Mouse (Mus musculus) spleen, embryonic (tissue): Measurements from ENCODE around the gene Emx1.

Experiments used
- CTCF ChIA-PET: fragments of 350-600 bp; sonication (Branson Sonifier 250); formaldehyde crosslinking; loops from one replicate; lab custom pipeline; 2022; lab: Charles Lee

Gene Emx1

DNA sequence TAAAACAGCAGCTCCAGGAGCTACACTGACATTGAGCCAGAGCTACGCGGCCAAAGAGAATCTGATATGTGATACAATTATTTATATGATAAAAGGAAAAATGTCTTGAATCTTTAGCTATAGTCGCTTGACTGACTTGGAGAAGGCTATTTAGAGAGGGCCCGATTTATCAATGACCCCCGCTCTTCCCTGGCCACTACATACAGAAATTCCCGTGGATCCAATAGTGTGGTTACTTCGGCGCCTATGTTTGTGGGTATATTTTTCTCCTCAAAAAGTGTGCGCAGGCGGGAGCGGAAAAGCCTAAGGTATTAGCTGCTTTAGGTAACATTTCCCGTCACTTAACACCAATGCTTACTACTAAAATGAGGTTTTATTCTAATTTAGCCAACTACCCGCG, 2.1 kb downstream of the Emx1 start:
- CTCF ChIA-PET = no interaction called here

DNA sequence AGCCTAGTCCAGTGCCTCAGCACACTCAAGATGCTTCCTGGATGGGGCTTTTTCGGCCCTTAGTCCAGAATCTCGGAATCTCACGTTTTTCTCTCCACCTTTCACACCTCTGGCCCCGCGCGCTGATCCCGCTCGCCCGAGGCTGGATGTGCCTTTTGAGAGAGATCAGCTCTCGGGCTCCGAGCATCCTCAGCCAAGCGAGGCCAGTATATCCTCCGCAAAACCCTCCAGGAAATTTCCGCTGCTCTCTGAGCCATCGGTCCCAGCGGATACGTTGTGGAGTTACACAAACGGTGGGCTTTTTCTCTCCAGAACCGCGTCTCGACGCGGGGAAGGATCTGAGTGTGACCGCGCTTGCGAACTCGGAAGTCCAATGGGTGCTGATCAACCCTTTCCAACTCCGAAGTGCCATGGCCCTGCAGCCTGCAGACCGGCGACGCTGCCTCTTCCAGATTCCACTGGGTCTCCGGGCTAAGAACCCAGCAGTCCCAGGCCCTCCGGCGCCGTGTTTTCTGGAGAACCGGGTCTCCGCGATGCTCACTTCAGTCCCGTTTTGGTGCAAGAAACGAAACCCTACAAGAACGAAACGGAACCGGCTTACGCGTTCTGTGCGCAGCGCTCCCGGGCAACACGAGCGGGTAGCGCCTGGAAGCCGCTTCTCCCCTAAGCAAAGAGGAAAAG, 2.8 kb downstream of the Emx1 start:
- CTCF ChIA-PET = no interaction called here

DNA sequence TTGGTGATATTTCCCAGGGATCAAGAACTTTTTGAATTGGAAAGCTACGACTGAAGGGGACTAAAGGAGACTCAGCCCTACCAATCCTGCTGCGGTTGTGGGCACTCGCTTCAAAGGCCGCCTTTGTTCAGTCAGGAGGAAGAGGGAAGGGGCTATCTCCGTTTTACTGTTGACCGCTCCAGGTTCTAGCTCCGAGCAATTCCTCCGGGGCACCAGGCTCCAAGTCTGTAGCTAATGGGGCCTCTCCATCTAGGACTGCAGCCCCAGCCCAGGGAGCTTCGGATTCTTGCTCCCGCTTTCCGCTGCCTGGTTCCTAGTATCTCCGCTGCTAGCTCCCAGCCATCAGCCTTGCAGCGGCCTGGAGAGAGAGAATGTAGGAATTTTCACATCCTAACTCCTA, 3.4 kb downstream of the Emx1 start:
- CTCF ChIA-PET = no interaction called here

DNA sequence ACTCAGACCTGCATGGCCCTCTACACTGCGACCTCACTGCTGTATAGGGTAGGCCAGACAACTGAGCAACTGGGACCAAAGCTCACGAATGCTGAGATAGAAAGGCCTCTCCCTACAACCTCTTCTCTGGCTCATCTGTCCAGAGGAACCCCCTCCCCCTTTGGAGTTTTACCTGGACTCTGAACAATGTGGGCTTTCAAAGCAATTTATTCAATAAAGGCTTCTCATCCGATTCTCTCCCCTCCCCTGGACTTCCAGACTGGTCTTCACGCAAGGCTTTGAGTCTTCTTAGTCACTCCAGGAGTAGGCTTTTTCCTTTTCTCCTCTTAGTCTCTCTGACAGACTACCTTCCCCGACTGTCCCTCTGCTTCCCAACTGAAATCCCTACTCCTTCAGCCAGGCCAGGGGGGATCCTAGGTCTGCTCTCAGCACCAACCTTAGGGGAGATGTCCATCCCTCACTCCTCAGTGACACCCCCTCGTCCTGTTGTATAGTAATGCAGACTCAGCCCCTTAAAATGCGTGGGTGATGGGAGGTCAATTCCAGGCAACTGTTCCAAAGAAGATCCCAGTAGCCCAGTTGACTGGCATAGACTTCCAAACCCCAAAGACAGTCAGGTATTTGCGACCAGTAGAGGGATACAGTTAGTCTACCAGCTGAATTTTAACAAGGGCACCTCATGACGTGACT, 4.7 kb downstream of the Emx1 start:
- CTCF ChIA-PET = no interaction called here

- CTCF ChIA-PET = no interaction called here
Observed at GRCm38 (mm10) chr6:85193381-85194318, 6.4 kb downstream of the Emx1 start.

- CTCF ChIA-PET = no interaction called here
Observed at GRCm38 (mm10) chr6:85197951-85198350, 10.7 kb downstream of the Emx1 start.

GRCm38 (mm10) chr6:85206182-85206938, 19.1 kb downstream of the Emx1 start:
- CTCF ChIA-PET = no interaction called here

DNA sequence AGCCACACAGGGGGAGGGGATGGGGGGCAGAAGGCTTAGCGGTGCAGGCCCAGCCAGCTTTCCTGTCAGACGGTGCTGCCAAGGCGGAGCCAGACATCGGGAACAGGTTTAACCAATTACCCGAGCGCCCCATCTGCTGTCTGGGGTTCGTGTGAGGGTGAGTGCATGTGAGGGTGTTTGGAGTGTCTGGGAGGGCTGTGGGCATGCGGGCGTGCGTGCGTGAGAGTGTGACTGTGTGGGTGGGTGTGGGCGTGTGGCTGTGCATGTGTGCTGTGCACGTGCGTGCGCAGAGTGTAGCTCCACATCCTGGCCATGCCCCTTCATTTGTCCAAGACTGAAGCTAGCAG, 19.7 kb downstream of the Emx1 start:
- CTCF ChIA-PET = no interaction called here

GRCm38 (mm10) chr6:85207345-85207744, 20.1 kb downstream of the Emx1 start:
- CTCF ChIA-PET = no interaction called here

DNA sequence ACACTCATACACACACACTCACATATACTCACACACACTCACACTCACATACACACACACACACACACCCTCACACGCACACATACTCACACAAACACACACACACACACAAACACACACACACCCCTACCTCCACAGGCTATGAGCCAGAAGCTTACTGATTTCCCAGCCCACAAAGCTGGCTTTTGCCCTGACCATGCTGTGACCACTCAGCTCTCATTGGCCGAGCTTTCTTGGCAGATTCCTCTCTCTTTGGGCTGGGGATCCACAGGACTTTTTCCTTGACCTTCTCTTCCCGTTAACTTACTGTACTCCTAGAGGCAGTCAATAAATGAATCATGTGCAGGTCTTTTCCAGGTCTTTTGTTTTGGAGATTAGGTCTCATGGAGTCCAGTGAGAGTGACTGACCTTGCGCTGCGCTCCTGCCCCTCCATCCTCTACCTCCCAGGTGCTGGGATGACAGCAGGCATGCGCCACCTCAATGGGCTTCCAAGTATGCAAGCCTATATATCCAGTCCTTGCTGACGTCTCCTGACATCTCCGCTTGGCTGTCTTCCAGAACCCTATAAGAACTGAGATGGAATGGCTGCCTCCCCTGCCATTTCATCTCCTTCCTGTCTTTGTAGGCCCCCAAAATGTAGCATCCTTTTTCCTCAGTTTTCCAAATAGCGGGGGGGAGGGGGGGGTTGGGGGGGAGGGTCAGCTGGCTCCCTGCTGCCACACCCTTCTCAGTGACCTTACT, 22.2 kb downstream of the Emx1 start:
- CTCF ChIA-PET = no interaction called here

GRCm38 (mm10) chr6:85210686-85211085, 23.4 kb downstream of the Emx1 start:
- CTCF ChIA-PET = no interaction called here

DNA sequence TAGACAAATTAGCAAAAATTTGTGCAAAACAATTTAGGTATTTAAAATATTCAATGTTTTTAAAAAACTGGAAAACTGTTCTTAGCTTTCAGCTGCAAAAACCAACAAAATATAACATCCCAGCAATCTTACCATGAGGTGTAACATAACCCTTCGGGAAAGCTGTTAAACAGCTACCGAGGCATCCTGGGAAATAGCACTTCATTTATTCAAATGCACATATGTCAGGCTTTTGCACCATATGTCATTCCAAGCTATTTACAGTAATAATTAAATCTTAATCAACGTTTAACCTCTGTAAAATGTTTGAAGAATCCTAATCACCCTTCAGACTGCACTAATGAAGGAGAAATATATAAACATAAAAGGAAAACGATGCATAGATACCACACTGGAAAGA, 31.0 kb downstream of the Emx1 start:
- CTCF ChIA-PET = no interaction called here

GRCm38 (mm10) chr6:85218684-85219445, 31.6 kb downstream of the Emx1 start:
- CTCF ChIA-PET = no interaction called here

- CTCF ChIA-PET = no interaction called here
Observed at GRCm38 (mm10) chr6:85219706-85220105, 32.5 kb downstream of the Emx1 start.

DNA sequence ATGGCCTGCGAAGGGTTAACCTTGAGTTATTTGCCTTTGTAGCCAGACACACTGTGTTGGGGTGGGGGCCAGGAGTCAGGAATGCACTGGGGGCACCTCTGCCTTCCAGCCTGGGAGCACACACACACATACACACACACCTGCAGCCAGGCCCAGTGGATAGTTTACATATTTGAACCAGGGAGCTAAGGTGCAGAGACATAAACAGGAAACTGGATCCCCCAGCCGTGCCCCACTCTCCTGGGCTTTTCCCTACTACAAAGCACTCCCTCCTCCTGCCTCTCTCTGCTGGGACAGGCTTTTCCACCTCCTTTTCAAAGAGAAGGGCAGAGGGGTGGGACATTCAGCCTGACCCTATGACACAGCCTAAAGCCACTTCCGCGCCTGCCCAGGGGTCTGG, 33.7 kb downstream of the Emx1 start:
- CTCF ChIA-PET = no interaction called here

DNA sequence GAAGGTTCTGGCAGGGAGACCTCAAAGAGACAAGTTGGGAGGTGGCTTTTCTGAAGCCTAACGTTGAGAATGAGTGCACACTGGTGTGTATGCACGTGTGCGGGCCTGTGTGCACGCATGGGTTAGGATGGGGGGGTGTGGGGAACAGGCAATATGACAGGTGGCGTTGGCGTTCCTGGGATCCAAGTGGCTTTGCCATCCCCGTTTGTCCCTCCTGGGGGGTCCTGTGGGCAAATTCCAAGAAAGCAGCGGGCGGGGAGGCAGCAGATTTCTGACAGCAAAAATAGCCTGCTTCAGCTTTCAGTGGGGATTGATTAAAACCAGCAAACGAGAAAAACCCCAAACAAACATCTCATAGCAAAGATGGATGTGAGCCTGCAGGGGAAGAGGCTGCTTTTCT, 35.3 kb downstream of the Emx1 start:
- CTCF ChIA-PET = no interaction called here

- CTCF ChIA-PET = interaction anchor here (0.6 kb wide), 1 partner anchor 13 kb away, joined by 4 read pairs; no protein-coding TSS in a partner anchor
Observed at GRCm38 (mm10) chr6:85223498-85224150, 36.4 kb downstream of the Emx1 start.

GRCm38 (mm10) chr6:85224442-85224891, 37.2 kb downstream of the Emx1 start:
- CTCF ChIA-PET = no interaction called here

GRCm38 (mm10) chr6:85226570-85226969, 39.3 kb downstream of the Emx1 start:
- CTCF ChIA-PET = no interaction called here

- CTCF ChIA-PET = no interaction called here
Observed at GRCm38 (mm10) chr6:85227520-85227919, 40.3 kb downstream of the Emx1 start.
